Mouse (Mus musculus) bone marrow, adult 2 months (tissue): ENCODE results near the gene Tmem178.

Source experiments
- CTCF ChIP-seq: fragments of 200-500 bp; IDR thresholded peaks from 2 replicates; pipeline ENCODE4 v1.5.1; 2011; ENCODE audit warnings: low read length, control low read depth; ENCODE audit not compliant: control insufficient read depth, insufficient read depth
- POLR2A ChIP-seq: fragments of 200-500 bp; IDR thresholded peaks from 2 replicates; pipeline ENCODE4 v1.6.1; 2011; ENCODE audit warnings: low read depth, mild to moderate bottlenecking, control low read depth, low read length, borderline replicate concordance; ENCODE audit not compliant: control insufficient read depth

- no peak for TF ChIP-seq CTCF
- no peak for TF ChIP-seq POLR2A
These were observed 18.9 kb upstream of the Tmem178 start for GRCm38 (mm10) chr17:80925554-80925953.
